Mouse (Mus musculus): ENCODE measurements at regions not wholly inside any gene's neighbourhood (a gene's known extent, or its start where the extent isn't known, plus 50 kb on each side); places are given as distances from the start of the nearest gene placed in this dataset.
A peak's percentile ranks its signal among the peaks of the same experiment; 100 is the strongest.

- no peak for DNase-seq (ENCODE audit: low read depth, low spot score)
These were observed 53.5 kb upstream of the Ypel5 start for GRCm38 (mm10) chr17:72782775-72783174.

- DNase-seq (ENCODE audit: low read depth, low spot score) = peak; percentile 37
These were observed 54.5 kb upstream of the Ypel5 start for GRCm38 (mm10) chr17:72781786-72782185.

- no peak for DNase-seq (ENCODE audit: low read depth, low spot score)
These were observed 68.0 kb upstream of the Ypel5 start for GRCm38 (mm10) chr17:72768266-72768665.

- no peak for DNase-seq (ENCODE audit: low read depth, low spot score)
These were observed 75.3 kb upstream of the Ypel5 start for GRCm38 (mm10) chr17:72760937-72761336.

GRCm38 (mm10) chr17:72746411-72746810 is 89.8 kb upstream of the Ypel5 start:
- DNase-seq (ENCODE audit: low read depth, low spot score) = no peak

- no peak for DNase-seq (ENCODE audit: low read depth, low spot score)
These were observed 103.2 kb upstream of the Ypel5 start for GRCm38 (mm10) chr17:72733006-72733405.

- no peak for DNase-seq (ENCODE audit: low read depth, low spot score)
These were observed 104.6 kb upstream of the Ypel5 start for GRCm38 (mm10) chr17:72731691-72732090.

- DNase-seq (ENCODE audit: low read depth, low spot score) = no peak
These were observed 105.1 kb upstream of the Ypel5 start for GRCm38 (mm10) chr17:72731175-72731574.

GRCm38 (mm10) chr17:72720753-72721152 is 115.5 kb upstream of the Ypel5 start:
- DNase-seq (ENCODE audit: low read depth, low spot score) = peak; percentile 19

- no peak for DNase-seq (ENCODE audit: low read depth, low spot score)
These were observed 115.2 kb upstream of the Alk start for GRCm38 (mm10) chr17:72719618-72720017.

GRCm38 (mm10) chr17:72691630-72692029 is 87.2 kb upstream of the Alk start:
- DNase-seq (ENCODE audit: low read depth, low spot score) = no peak

GRCm38 (mm10) chr17:72689606-72690005 is 85.2 kb upstream of the Alk start:
- no peak for DNase-seq (ENCODE audit: low read depth, low spot score)

GRCm38 (mm10) chr17:72688800-72689199 is 84.4 kb upstream of the Alk start:
- DNase-seq (ENCODE audit: low read depth, low spot score) = no peak

GRCm38 (mm10) chr17:72674658-72675057 is 70.2 kb upstream of the Alk start:
- DNase-seq (ENCODE audit: low read depth, low spot score) = no peak

GRCm38 (mm10) chr17:72672010-72672409 is 67.6 kb upstream of the Alk start:
- no peak for DNase-seq (ENCODE audit: low read depth, low spot score)

- no peak for DNase-seq (ENCODE audit: low read depth, low spot score)
These were observed 62.5 kb upstream of the Alk start for GRCm38 (mm10) chr17:72666961-72667360.

- no peak for DNase-seq (ENCODE audit: low read depth, low spot score)
These were observed 57.3 kb upstream of the Alk start for GRCm38 (mm10) chr17:72661678-72662077.

GRCm38 (mm10) chr17:72658744-72659143 is 54.3 kb upstream of the Alk start:
- no peak for DNase-seq (ENCODE audit: low read depth, low spot score)

- DNase-seq (ENCODE audit: low read depth, low spot score) = peak; percentile 6
These were observed 53.4 kb upstream of the Alk start for GRCm38 (mm10) chr17:72657826-72658225.
